Mouse (Mus musculus): ENCODE measurements around the gene Fbxo28. TPM values are rescaled to one million over a fixed set of nuclear protein-coding genes. Genes with fewer than 3 reads are reported as not detected.

The Fbxo28 gene
- polyA plus RNA-seq, 1 experiment from 2014 or later, result 32.1 TPM

DNA sequence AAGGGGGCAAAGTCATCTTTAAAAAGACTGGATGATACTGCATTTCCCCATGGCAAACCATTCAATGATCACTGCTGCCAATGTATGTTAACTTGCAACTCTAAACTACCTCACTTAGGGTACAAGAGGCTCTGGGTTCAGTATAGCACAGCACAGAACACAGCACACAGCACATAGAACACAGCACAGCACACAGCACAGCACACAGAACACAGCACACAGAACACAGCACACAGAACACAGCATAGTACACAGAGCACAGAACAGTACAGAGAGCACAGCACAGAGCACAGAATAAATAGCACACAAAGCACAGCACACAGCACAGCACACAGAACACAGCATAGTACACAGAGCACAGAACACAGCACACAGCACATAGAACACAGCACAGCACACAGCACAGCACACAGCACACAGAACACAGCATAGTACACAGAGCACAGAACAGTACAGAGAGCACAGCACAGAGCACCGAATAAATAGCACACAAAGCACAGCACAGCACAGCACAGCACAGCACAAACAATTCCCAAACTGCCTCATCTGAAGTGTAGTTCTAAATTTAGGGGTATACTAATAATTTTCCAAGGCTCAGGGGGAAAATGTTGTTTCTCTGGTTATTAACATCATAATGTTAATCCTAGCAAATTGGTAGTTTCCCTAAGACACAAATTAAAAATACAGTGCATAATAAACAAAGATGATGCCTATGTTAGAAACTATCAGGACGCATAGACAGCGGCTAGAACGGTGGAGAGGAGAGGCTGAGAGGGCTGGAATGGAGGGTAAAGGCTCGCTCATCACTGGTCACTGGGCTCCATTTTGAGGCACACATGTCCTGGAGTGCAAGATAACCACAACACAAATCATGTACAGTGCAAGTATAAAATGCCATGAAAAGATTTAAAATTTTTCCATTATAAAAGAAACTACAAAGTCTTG lies 9.1 kb downstream of the Fbxo28 start:
- Histone ChIP-seq H3K36me3 (ENCODE audit: control insufficient read depth, insufficient read depth, low read length) (peaks cover 7% of the 10 kb centered on the region; the same call in 1 of the 2 replicates), H3K4me2 (no peak overlapping the region)
- ATAC-seq (ENCODE audit: low FRiP score), result no peak

DNA sequence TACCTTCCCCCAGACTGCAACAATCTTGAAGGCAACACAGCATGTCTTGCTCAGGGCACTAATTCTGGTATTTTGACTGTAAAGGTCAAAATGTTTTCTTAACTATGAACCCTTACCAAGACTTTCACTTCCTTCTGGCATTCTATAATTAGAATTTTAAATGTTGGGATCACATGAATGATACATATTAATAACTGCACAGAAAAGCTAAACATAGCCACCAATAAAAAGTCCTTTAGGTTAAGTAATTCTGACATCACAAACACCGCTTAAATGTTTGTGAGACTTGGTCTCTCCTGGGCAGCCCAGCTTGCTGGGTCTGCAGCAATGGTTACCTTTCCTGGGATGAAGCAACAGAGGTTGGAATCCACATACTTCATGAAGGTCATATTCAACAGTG lies 15.5 kb downstream of the Fbxo28 start:
- Histone ChIP-seq H3K4me1 (ENCODE audit: control insufficient read depth, insufficient read depth, low read length) (no peaks in the 10 kb centered on the region), H3K27me3 (ENCODE audit: control insufficient read depth, insufficient read depth, low read length) (no peaks in the 10 kb centered on the region), H3K27ac (ENCODE audit: low read depth, low read length) (no peak overlapping the region), H3K4me3 (ENCODE audit: low read depth, low read length) (no peak overlapping the region), H3K4me2 (no peak overlapping the region), H3K9me3 (ENCODE audit: control insufficient read depth, low read length) (no peaks in the 10 kb centered on the region), H3K9ac (ENCODE audit: low read length) (no peak overlapping the region), H3K36me3 (ENCODE audit: control insufficient read depth, insufficient read depth, low read length) (peaks cover 14% of the 10 kb centered on the region)
- WGBS, result 97% methylated on average over 1 of the region's 1 CpGs
- ATAC-seq (ENCODE audit: low FRiP score) (no peak), DNase-seq (ENCODE audit: low spot score, missing footprints) (no peak)

More for the DNA sequence above, 9.1 kb downstream of the Fbxo28 start:
- Histone ChIP-seq H3K27me3 (ENCODE audit: control insufficient read depth, insufficient read depth, low read length) (no peaks in the 10 kb centered on the region), H3K9me3 (ENCODE audit: control insufficient read depth, low read length) (no peaks in the 10 kb centered on the region), H3K4me1 (ENCODE audit: control insufficient read depth, insufficient read depth, low read length) (no peaks in the 10 kb centered on the region), H3K9ac (ENCODE audit: low read length) (no peak overlapping the region), H3K27ac (ENCODE audit: low read depth, low read length) (no peak overlapping the region), H3K4me3 (ENCODE audit: low read depth, low read length) (no peak overlapping the region)
- DNase-seq (ENCODE audit: low spot score, missing footprints), result no peak
- WGBS, result 90% methylated on average over 5 of the region's 5 CpGs

DNA sequence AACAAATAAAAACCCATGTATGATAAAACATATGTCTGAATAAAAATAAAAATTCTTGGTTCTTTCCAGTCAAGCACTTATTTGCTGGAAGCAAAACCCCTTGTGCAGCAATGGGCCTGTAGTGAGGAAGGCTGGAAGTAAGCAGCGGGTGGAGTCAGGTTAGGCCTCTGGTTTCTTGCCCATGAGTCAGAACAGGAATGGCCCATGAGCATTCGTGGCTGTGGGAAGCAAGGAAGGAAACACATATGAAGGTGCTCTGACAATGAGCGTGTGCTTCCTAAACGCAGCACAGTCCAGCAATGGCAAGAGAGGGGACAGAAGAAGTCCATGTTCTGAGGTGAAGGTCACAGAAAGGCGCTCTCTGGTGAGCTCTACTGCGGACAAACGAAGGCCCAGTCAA lies 16.9 kb downstream of the Fbxo28 start:
- H3K4me1 ChIP-seq (ENCODE audit: control insufficient read depth, insufficient read depth, low read length), result no peaks in the 10 kb centered on the region
- no peak overlapping the region for H3K4me3 ChIP-seq (ENCODE audit: low read depth, low read length)
- H3K4me2 ChIP-seq, result no peak overlapping the region
- H3K36me3 ChIP-seq (ENCODE audit: control insufficient read depth, insufficient read depth, low read length), result peaks cover 14% of the 10 kb centered on the region
- H3K27me3 ChIP-seq (ENCODE audit: control insufficient read depth, insufficient read depth, low read length), result no peaks in the 10 kb centered on the region
- 96% methylated on average over 7 of the region's 7 CpGs for WGBS
- H3K27ac ChIP-seq (ENCODE audit: low read depth, low read length), result no peak overlapping the region
- H3K9ac ChIP-seq (ENCODE audit: low read length), result no peak overlapping the region
- ATAC-seq (ENCODE audit: low FRiP score) (no peak), DNase-seq (ENCODE audit: low spot score, missing footprints) (peak; percentile 49)
- no peaks in the 10 kb centered on the region for H3K9me3 ChIP-seq (ENCODE audit: control insufficient read depth, low read length)

DNA sequence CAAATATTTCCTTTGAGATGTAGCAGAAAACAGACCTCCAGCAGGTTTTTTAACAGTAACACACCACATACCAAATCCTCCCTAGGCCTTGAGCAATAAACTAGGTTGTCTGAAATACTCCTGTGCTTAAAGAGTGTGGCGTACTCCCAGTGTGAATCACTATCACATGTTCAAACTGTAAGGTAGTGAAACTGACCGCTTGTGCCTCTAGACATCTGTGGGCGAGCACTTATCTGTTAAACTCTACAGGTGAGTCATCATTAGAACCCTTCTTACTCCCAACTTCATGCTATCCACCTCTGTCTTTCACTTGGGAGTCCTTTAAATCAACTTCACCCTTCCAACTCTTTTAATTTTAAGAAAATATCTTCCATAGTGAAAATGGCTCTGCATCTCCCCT lies 18.3 kb downstream of the Fbxo28 start:
- ATAC-seq (ENCODE audit: low FRiP score), result no peak
- no peak overlapping the region for H3K9ac ChIP-seq (ENCODE audit: low read length)
- peaks cover 10% of the 10 kb centered on the region for H3K36me3 ChIP-seq (ENCODE audit: control insufficient read depth, insufficient read depth, low read length)
- H3K4me3 ChIP-seq (ENCODE audit: low read depth, low read length), result no peak overlapping the region
- H3K27me3 ChIP-seq (ENCODE audit: control insufficient read depth, insufficient read depth, low read length), result no peaks in the 10 kb centered on the region
- H3K4me1 ChIP-seq (ENCODE audit: control insufficient read depth, insufficient read depth, low read length), result no peaks in the 10 kb centered on the region
- no peaks in the 10 kb centered on the region for H3K9me3 ChIP-seq (ENCODE audit: control insufficient read depth, low read length)
- 95% methylated on average over 3 of the region's 3 CpGs for WGBS
- H3K27ac ChIP-seq (ENCODE audit: low read depth, low read length), result no peak overlapping the region
- DNase-seq (ENCODE audit: low spot score, missing footprints), result peak; percentile 21
- H3K4me2 ChIP-seq, result no peak overlapping the region

DNA sequence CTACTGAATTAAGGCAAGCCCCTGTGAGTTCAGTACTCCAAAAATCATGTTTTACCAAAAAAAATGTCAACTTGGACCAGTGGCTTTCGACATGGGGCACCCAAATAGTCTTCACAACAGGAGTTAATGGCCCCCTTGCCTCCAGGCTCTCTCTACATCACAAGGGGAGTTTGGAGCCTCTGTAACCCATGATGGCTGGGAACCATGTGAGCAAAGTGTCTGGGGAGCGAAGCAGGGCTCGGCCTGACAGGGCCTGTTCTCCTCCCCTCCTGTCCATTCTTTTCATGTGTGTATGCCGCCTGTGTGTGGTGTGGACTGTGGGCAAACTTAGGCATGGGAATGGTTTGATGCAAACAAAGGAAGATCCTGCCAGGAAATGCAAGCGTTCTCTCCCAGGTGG lies 27.2 kb downstream of the Fbxo28 start:
- WGBS, result 97% methylated on average over 5 of the region's 5 CpGs
- peaks cover 3% of the 10 kb centered on the region; the same call in 1 of the 2 replicates for H3K9me3 ChIP-seq (ENCODE audit: control insufficient read depth, low read length)
- ATAC-seq (ENCODE audit: low FRiP score) (no peak), DNase-seq (ENCODE audit: low spot score, missing footprints) (peak; percentile 57)
- H3K9ac ChIP-seq (ENCODE audit: low read length), result no peak overlapping the region
- peaks cover 12% of the 10 kb centered on the region; the same call in 1 of the 2 replicates for H3K36me3 ChIP-seq (ENCODE audit: control insufficient read depth, insufficient read depth, low read length)
- no peak overlapping the region for H3K4me3 ChIP-seq (ENCODE audit: low read depth, low read length)
- no peak overlapping the region for H3K27ac ChIP-seq (ENCODE audit: low read depth, low read length)
- H3K27me3 ChIP-seq (ENCODE audit: control insufficient read depth, insufficient read depth, low read length), result no peaks in the 10 kb centered on the region
- H3K4me1 ChIP-seq (ENCODE audit: control insufficient read depth, insufficient read depth, low read length), result no peaks in the 10 kb centered on the region
- no peak overlapping the region for H3K4me2 ChIP-seq

DNA sequence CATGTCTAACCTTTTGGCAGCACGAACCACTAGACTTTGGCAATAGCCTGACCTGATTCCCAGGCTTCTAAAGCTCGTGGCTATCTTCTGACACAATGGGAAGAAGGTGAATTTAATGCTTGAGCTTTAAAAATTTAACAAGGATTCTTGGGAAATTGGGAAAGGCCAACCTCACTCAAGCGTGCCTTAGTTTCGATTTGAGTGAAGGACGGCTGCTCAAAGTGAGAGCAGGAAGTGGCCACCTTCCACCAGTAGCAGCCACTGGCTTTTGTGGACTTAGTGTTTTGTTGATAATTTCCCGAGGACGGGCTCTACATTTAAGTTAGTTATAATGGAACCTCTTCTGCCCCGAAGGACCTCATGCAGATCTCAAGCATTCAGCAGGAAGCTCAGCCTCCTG lies 28.2 kb downstream of the Fbxo28 start:
- 91% methylated on average over 8 of the region's 8 CpGs for WGBS
- no peak for ATAC-seq (ENCODE audit: low FRiP score)
- Histone ChIP-seq H3K27ac (ENCODE audit: low read depth, low read length) (no peak overlapping the region), H3K9me3 (ENCODE audit: control insufficient read depth, low read length) (peaks cover 3% of the 10 kb centered on the region; the same call in 1 of the 2 replicates), H3K9ac (ENCODE audit: low read length) (no peak overlapping the region), H3K4me3 (ENCODE audit: low read depth, low read length) (no peak overlapping the region), H3K4me1 (ENCODE audit: control insufficient read depth, insufficient read depth, low read length) (no peaks in the 10 kb centered on the region), H3K4me2 (no peak overlapping the region), H3K36me3 (ENCODE audit: control insufficient read depth, insufficient read depth, low read length) (peaks cover 12% of the 10 kb centered on the region; the same call in 1 of the 2 replicates), H3K27me3 (ENCODE audit: control insufficient read depth, insufficient read depth, low read length) (no peaks in the 10 kb centered on the region)
- DNase-seq (ENCODE audit: low spot score, missing footprints), result peak; percentile 79

DNA sequence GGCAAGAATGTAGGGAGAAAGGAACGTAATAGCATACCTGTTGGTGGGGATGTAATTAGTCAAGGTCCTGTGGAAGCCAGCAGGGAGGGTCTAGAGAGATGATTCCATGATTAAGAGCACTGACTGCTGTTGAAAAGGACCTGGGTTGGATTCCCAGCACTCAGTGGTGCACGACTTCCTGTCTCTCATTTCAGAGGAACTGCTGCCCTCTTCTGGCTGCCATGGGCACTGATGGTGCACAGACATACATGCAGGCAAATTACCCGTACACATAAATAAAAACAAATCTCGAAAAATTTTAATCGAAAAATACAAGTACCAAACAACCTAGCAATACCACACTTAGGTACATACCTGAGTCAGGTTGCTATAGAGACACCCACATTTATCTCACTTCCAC lies 30.1 kb downstream of the Fbxo28 start:
- no peak overlapping the region for H3K4me2 ChIP-seq
- H3K4me3 ChIP-seq (ENCODE audit: low read depth, low read length), result no peak overlapping the region
- 98% methylated on average over 5 of the region's 5 CpGs for WGBS
- ATAC-seq (ENCODE audit: low FRiP score), result no peak
- no peak overlapping the region for H3K9ac ChIP-seq (ENCODE audit: low read length)
- H3K4me1 ChIP-seq (ENCODE audit: control insufficient read depth, insufficient read depth, low read length), result no peaks in the 10 kb centered on the region
- H3K27me3 ChIP-seq (ENCODE audit: control insufficient read depth, insufficient read depth, low read length), result no peaks in the 10 kb centered on the region
- no peak overlapping the region for H3K27ac ChIP-seq (ENCODE audit: low read depth, low read length)
- H3K36me3 ChIP-seq (ENCODE audit: control insufficient read depth, insufficient read depth, low read length), result peaks cover 4% of the 10 kb centered on the region; the same call in 1 of the 2 replicates
- no peak for DNase-seq (ENCODE audit: low spot score, missing footprints)
- H3K9me3 ChIP-seq (ENCODE audit: control insufficient read depth, low read length), result peaks cover 3% of the 10 kb centered on the region; the same call in 1 of the 2 replicates

DNA sequence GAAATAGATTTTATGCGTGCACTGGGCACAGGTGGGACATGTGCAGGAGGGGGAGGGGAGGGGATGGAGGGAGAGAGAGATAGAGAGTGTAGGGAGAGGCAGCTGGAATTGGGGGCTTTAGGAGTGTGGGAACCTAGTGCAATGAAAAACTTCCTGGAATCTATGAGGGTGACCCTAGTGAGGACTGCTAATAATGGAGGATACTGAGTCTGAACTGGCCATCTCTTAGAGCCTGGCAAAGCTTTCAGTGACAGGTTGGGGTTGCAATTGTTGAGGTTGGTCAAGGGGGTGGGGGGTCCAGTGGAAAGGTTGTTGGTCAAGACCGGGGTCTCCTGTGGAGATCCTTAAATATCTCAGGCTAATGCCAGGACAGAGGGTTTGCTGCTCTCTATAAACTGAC lies 31.1 kb downstream of the Fbxo28 start:
- Histone ChIP-seq H3K4me3 (ENCODE audit: low read depth, low read length) (no peak overlapping the region), H3K4me1 (ENCODE audit: control insufficient read depth, insufficient read depth, low read length) (no peaks in the 10 kb centered on the region), H3K4me2 (no peak overlapping the region), H3K27ac (ENCODE audit: low read depth, low read length) (no peak overlapping the region), H3K9ac (ENCODE audit: low read length) (no peak overlapping the region), H3K27me3 (ENCODE audit: control insufficient read depth, insufficient read depth, low read length) (no peaks in the 10 kb centered on the region), H3K36me3 (ENCODE audit: control insufficient read depth, insufficient read depth, low read length) (no peaks in the 10 kb centered on the region), H3K9me3 (ENCODE audit: control insufficient read depth, low read length) (peaks cover 3% of the 10 kb centered on the region; the same call in 1 of the 2 replicates)
- ATAC-seq (ENCODE audit: low FRiP score) (no peak), DNase-seq (ENCODE audit: low spot score, missing footprints) (peak; percentile 72)
- WGBS, result 86% methylated on average over 2 of the region's 2 CpGs

DNA sequence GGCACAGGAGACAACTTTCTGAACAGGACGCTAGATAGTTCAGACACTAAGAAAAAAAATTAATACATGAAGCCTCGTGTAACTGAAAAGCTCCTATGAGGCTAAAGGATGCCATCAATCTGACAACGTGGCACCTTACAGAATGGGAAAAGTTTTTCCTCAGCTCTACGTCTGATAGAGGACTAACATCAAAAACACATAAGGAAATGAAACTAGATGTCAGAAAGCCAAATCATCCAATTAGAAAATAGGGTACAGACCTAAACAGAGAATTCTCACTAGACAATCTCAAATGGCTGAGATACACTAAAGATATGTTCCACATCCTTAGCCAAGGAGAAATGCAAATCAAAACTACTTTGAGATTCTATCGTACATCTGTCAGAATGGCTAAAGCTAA lies 32.0 kb downstream of the Fbxo28 start:
- no peak overlapping the region for H3K4me3 ChIP-seq (ENCODE audit: low read depth, low read length)
- WGBS, result 82% methylated on average over 5 of the region's 5 CpGs
- no peak overlapping the region for H3K27ac ChIP-seq (ENCODE audit: low read depth, low read length)
- no peaks in the 10 kb centered on the region for H3K27me3 ChIP-seq (ENCODE audit: control insufficient read depth, insufficient read depth, low read length)
- no peak overlapping the region for H3K9ac ChIP-seq (ENCODE audit: low read length)
- H3K9me3 ChIP-seq (ENCODE audit: control insufficient read depth, low read length), result peaks cover 3% of the 10 kb centered on the region; the same call in 1 of the 2 replicates
- ATAC-seq (ENCODE audit: low FRiP score) (no peak), DNase-seq (ENCODE audit: low spot score, missing footprints) (peak; percentile 10)
- no peak overlapping the region for H3K4me2 ChIP-seq
- H3K4me1 ChIP-seq (ENCODE audit: control insufficient read depth, insufficient read depth, low read length), result no peaks in the 10 kb centered on the region
- H3K36me3 ChIP-seq (ENCODE audit: control insufficient read depth, insufficient read depth, low read length), result no peaks in the 10 kb centered on the region
